Mouse (Mus musculus): Measurements from ENCODE around the gene Runx2. TPM values are rescaled to one million over a fixed set of nuclear protein-coding genes. Genes with fewer than 3 reads are reported as not detected.

The Runx2 gene
- polyA plus RNA-seq, 1 experiment = 1.7 TPM

- 69% methylated on average over 6 of the region's 6 CpGs for WGBS
- peaks cover 9% of the 10 kb centered on the region; the same call in 1 of the 2 replicates for H3K4me1 ChIP-seq (ENCODE audit: control insufficient read depth, insufficient read depth, low read length)
- H3K27ac ChIP-seq (ENCODE audit: insufficient read depth, low read depth, low read length) = no peak overlapping the region
- no peak for DNase-seq
- no peaks in the 10 kb centered on the region for H3K36me3 ChIP-seq (ENCODE audit: control insufficient read depth, insufficient read depth, low read length)
- no peaks in the 10 kb centered on the region for H3K27me3 ChIP-seq (replicated peaks; ENCODE audit: control insufficient read depth, insufficient read depth, low read length)
- H3K4me3 ChIP-seq (ENCODE audit: insufficient read depth, low read depth, low read length) = no peak overlapping the region
- TF ChIP-seq CTCF (conservative IDR thresholded peaks at IDR 0.05; ENCODE audit: insufficient read depth, insufficient read length, low read depth, low read length) (no peak), POLR2A (IDR thresholded peaks at IDR 0.05; ENCODE audit: low read depth, low read length) (no peak)
Measured at GRCm38 (mm10) chr17:44584781-44585180, 229.8 kb downstream of the Runx2 start.

- TF ChIP-seq CTCF (conservative IDR thresholded peaks at IDR 0.05; ENCODE audit: insufficient read depth, insufficient read length, low read depth, low read length) = no peak
- no peak for TF ChIP-seq POLR2A (IDR thresholded peaks at IDR 0.05; ENCODE audit: low read depth, low read length)
- H3K27ac ChIP-seq (ENCODE audit: insufficient read depth, low read depth, low read length) = no peak overlapping the region
- no peak for DNase-seq
- no peaks in the 10 kb centered on the region for H3K36me3 ChIP-seq (ENCODE audit: control insufficient read depth, insufficient read depth, low read length)
- WGBS = 47% methylated on average over 5 of the region's 5 CpGs
- no peaks in the 10 kb centered on the region for H3K27me3 ChIP-seq (replicated peaks; ENCODE audit: control insufficient read depth, insufficient read depth, low read length)
- no peaks in the 10 kb centered on the region for H3K4me1 ChIP-seq (ENCODE audit: control insufficient read depth, insufficient read depth, low read length)
- H3K4me3 ChIP-seq (ENCODE audit: insufficient read depth, low read depth, low read length) = no peak overlapping the region
Measured at GRCm38 (mm10) chr17:44577791-44578190, 236.8 kb downstream of the Runx2 start.

GRCm38 (mm10) chr17:44570899-44571298 is 243.7 kb downstream of the Runx2 start:
- 82% methylated on average over 5 of the region's 5 CpGs for WGBS
- no peaks in the 10 kb centered on the region for H3K27me3 ChIP-seq (replicated peaks; ENCODE audit: control insufficient read depth, insufficient read depth, low read length)
- H3K4me1 ChIP-seq (ENCODE audit: control insufficient read depth, insufficient read depth, low read length) = no peaks in the 10 kb centered on the region
- no peak overlapping the region for H3K27ac ChIP-seq (ENCODE audit: insufficient read depth, low read depth, low read length)
- TF ChIP-seq POLR2A (IDR thresholded peaks at IDR 0.05; ENCODE audit: low read depth, low read length) (no peak), CTCF (conservative IDR thresholded peaks at IDR 0.05; ENCODE audit: insufficient read depth, insufficient read length, low read depth, low read length) (no peak)
- DNase-seq = no peak
- no peak overlapping the region for H3K4me3 ChIP-seq (ENCODE audit: insufficient read depth, low read depth, low read length)
- H3K36me3 ChIP-seq (ENCODE audit: control insufficient read depth, insufficient read depth, low read length) = no peaks in the 10 kb centered on the region

DNA sequence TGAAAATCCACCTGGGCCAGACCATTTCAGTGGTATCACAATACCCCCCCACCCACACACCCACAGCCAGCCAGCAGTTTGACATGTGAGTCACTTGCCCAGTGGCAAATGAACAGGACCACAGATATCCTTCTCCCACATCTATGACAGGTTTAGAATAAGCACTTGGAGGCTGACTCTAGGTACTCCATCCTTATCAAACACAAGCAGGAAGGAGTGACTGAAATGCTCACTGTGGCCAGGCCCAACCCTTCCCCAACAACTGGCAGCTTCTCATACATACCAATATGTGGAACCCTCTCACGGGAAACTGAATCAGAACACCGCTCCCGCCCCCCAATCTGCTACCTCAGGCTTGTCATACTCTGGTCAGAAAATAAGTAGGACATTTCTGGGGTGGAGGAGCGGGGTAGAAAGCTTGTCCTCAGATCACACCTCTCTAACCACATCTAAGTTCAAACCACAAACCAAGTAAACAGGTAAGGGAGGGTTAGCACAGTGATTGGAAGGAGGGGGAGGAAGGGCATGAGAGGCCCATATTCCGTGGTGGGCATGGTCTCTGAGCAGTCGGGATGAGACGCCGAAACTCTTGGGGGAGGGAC is 245.5 kb downstream of the Runx2 start:
- TF ChIP-seq CTCF (conservative IDR thresholded peaks at IDR 0.05; ENCODE audit: insufficient read depth, insufficient read length, low read depth, low read length) = no peak
- no peak for TF ChIP-seq POLR2A (IDR thresholded peaks at IDR 0.05; ENCODE audit: low read depth, low read length)
- 82% methylated on average over 8 of the region's 8 CpGs for WGBS
- Histone ChIP-seq H3K4me1 (ENCODE audit: control insufficient read depth, insufficient read depth, low read length) (no peaks in the 10 kb centered on the region), H3K27ac (ENCODE audit: insufficient read depth, low read depth, low read length) (no peak overlapping the region), H3K4me3 (ENCODE audit: insufficient read depth, low read depth, low read length) (no peak overlapping the region), H3K27me3 (replicated peaks; ENCODE audit: control insufficient read depth, insufficient read depth, low read length) (no peaks in the 10 kb centered on the region), H3K36me3 (ENCODE audit: control insufficient read depth, insufficient read depth, low read length) (no peaks in the 10 kb centered on the region)
- no peak for DNase-seq

- no peaks in the 10 kb centered on the region for H3K27me3 ChIP-seq (replicated peaks; ENCODE audit: control insufficient read depth, insufficient read depth, low read length)
- no peak overlapping the region for H3K27ac ChIP-seq (ENCODE audit: insufficient read depth, low read depth, low read length)
Measured at GRCm38 (mm10) chr17:44566992-44567391, 247.6 kb downstream of the Runx2 start.

GRCm38 (mm10) chr17:44565884-44566515 is 248.6 kb downstream of the Runx2 start:
- H3K4me3 ChIP-seq (ENCODE audit: insufficient read depth, low read depth, low read length) = no peak overlapping the region
- no peak for DNase-seq
- H3K27me3 ChIP-seq (replicated peaks; ENCODE audit: control insufficient read depth, insufficient read depth, low read length) = no peaks in the 10 kb centered on the region
- no peaks in the 10 kb centered on the region for H3K4me1 ChIP-seq (ENCODE audit: control insufficient read depth, insufficient read depth, low read length)
- H3K27ac ChIP-seq (ENCODE audit: insufficient read depth, low read depth, low read length) = no peak overlapping the region
- no peaks in the 10 kb centered on the region for H3K36me3 ChIP-seq (ENCODE audit: control insufficient read depth, insufficient read depth, low read length)
- WGBS = 55% methylated on average over 8 of the region's 8 CpGs
- TF ChIP-seq CTCF (conservative IDR thresholded peaks at IDR 0.05; ENCODE audit: insufficient read depth, insufficient read length, low read depth, low read length) = no peak
- no peak for TF ChIP-seq POLR2A (IDR thresholded peaks at IDR 0.05; ENCODE audit: low read depth, low read length)

More at GRCm38 (mm10) chr17:44566992-44567391, 247.6 kb downstream of the Runx2 start:
- DNase-seq = no peak
- TF ChIP-seq CTCF (conservative IDR thresholded peaks at IDR 0.05; ENCODE audit: insufficient read depth, insufficient read length, low read depth, low read length) (no peak), POLR2A (IDR thresholded peaks at IDR 0.05; ENCODE audit: low read depth, low read length) (no peak)
- Histone ChIP-seq H3K36me3 (ENCODE audit: control insufficient read depth, insufficient read depth, low read length) (no peaks in the 10 kb centered on the region), H3K4me3 (ENCODE audit: insufficient read depth, low read depth, low read length) (no peak overlapping the region), H3K4me1 (ENCODE audit: control insufficient read depth, insufficient read depth, low read length) (no peaks in the 10 kb centered on the region)
- WGBS = 80% methylated on average over 5 of the region's 5 CpGs

DNA sequence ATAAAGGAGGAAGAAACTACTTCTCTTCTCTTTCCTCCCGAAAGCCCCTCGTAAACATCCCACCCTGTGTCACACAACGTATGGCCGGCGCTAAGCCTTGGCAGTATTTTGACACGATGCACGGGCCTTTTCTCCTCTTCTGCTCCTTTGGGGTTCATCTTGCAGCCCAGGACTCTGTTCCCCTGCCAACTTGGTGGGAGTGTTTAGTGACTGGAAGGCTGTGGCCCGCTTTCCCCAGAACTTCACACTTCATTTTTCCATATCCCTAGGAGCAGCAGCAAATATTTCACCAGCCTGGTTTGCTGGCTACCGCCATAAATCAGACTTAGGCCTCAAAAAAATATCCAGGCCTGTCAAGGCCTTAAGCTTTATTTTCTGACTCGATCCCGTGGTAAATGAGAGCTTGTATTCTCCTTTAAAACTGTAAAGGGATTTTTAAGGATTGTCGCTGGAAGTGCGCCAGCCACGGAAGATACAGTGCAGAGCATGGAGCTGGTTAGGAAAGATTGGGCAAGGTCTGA is 249.2 kb downstream of the Runx2 start:
- no peak for DNase-seq
- TF ChIP-seq POLR2A (IDR thresholded peaks at IDR 0.05; ENCODE audit: low read depth, low read length) (no peak), CTCF (conservative IDR thresholded peaks at IDR 0.05; ENCODE audit: insufficient read depth, insufficient read length, low read depth, low read length) (no peak)
- Histone ChIP-seq H3K27ac (ENCODE audit: insufficient read depth, low read depth, low read length) (no peak overlapping the region), H3K27me3 (replicated peaks; ENCODE audit: control insufficient read depth, insufficient read depth, low read length) (no peaks in the 10 kb centered on the region), H3K36me3 (ENCODE audit: control insufficient read depth, insufficient read depth, low read length) (no peaks in the 10 kb centered on the region), H3K4me3 (ENCODE audit: insufficient read depth, low read depth, low read length) (no peak overlapping the region), H3K4me1 (ENCODE audit: control insufficient read depth, insufficient read depth, low read length) (no peaks in the 10 kb centered on the region)
- 73% methylated on average over 14 of the region's 14 CpGs for WGBS
